Comparison of ENCODE assay signal across 17 mouse cellular contexts in genomic region chr6:93467867-93468266, GRCm38 (mm10).
"Had no signal": no experiment of that assay in that cellular context is flagged by ENCODE, and none has a peak within 500 bp of the region (broad histone marks: within the 10 kb centered on the region; RNA-seq: fewer than 3 reads in every experiment).

No protein-coding gene starts in this region.

- H3K36me3 ChIP-seq: liver, embryonic 15.5 days had no signal

- H3K9ac ChIP-seq: liver, embryonic 15.5 days had no signal

- H3K27ac ChIP-seq: kidney, postnatal 0 days; layer of hippocampus, adult 2 months; left cerebral cortex, adult 2 months; liver, embryonic 15.5 days; stomach, postnatal 0 days had no signal

- DNase-seq: kidney, adult 2 months; kidney, postnatal 25 days; layer of hippocampus, adult 9-11 months; layer of hippocampus, postnatal 36 days; lung, adult 2 months; lung, postnatal 14 days; lung, postnatal 4 days; midbrain, embryonic 14.5 days; thymus, adult 2 months; thymus, postnatal 14 days; thymus, postnatal 4 days had no signal

- H3K27me3 ChIP-seq: liver, embryonic 15.5 days had no signal

- H3K4me1 ChIP-seq: liver, embryonic 15.5 days had no signal

- H3K4me3 ChIP-seq: layer of hippocampus, adult 2 months; left cerebral cortex, adult 2 months; liver, embryonic 15.5 days had no signal

- H3K4me2 ChIP-seq: liver, embryonic 15.5 days; midbrain, embryonic 11.5 days had no signal

- H3K9me3 ChIP-seq: liver, embryonic 15.5 days had no signal
